Mouse (Mus musculus): Measurements from ENCODE around the gene Cfap69.
"Not testable (repeated sequence)": the region's sequence is repeated elsewhere in the genome, so short reads cannot be mapped to it uniquely, and the experiment has no call there.

GRCm38 (mm10) chr5:5684946-5685345, 20.9 kb upstream of the Cfap69 start:
- not testable (repeated sequence) for TF ChIP-seq CTCF, EP300 (IDR thresholded peaks at IDR 0.05; ENCODE audit: low read depth)
